Mouse (Mus musculus) intestine, postnatal 0 days (tissue): ENCODE data around the gene Nhp2. TPM values are rescaled to one million over a fixed set of nuclear protein-coding genes. Genes with fewer than 3 reads are reported as not detected.
"Not testable (repeated sequence)": the region's sequence is repeated elsewhere in the genome, so short reads cannot be mapped to it uniquely, and the experiment has no call there.

Experiments used
- ATAC-seq: fragments of 200-750 bp; cut with Nextera tagmentation; 2 replicates; pipeline ENCODE4 v1.8.0; 2017; ENCODE audit warnings: mild to moderate bottlenecking, moderate TSS enrichment, moderate library complexity
- H3K27ac ChIP-seq: fragments of 300-500 bp; sonication (generic); 2 replicates; pipeline ENCODE4 v1.5.1; 2014; ENCODE audit warnings: mild to moderate bottlenecking, low read depth, low read length, moderate library complexity
- H3K27me3 ChIP-seq: fragments of 300-500 bp; sonication (generic); replicated peaks from 2 replicates; pipeline ENCODE4 v1.6.1; 2014; ENCODE audit warnings: low read length, mixed read lengths; ENCODE audit not compliant: control insufficient read depth, insufficient read depth
- H3K36me3 ChIP-seq: fragments of 300-500 bp; sonication (generic); 2 replicates; pipeline ENCODE4 v1.6.1; 2014; ENCODE audit warnings: mild to moderate bottlenecking, moderate library complexity; ENCODE audit not compliant: control insufficient read depth, insufficient read depth
- H3K4me1 ChIP-seq: fragments of 300-500 bp; sonication (generic); replicated peaks from 2 replicates; pipeline ENCODE4 v1.6.1; 2014; ENCODE audit warnings: antibody characterized with exemption, low read length, mixed read lengths; ENCODE audit not compliant: control insufficient read depth, insufficient read depth
- H3K4me2 ChIP-seq: fragments of 300-500 bp; sonication (generic); replicated peaks from 2 replicates; pipeline ENCODE4 v1.6.1; 2014; ENCODE audit warnings: low read depth, mild to moderate bottlenecking, moderate library complexity
- H3K4me3 ChIP-seq: fragments of 300-500 bp; sonication (generic); 2 replicates; pipeline ENCODE4 v1.5.1; 2014; ENCODE audit warnings: low read depth, low read length
- H3K9ac ChIP-seq: fragments of 300-500 bp; sonication (generic); 2 replicates; pipeline ENCODE4 v1.6.1; 2014; ENCODE audit warnings: mild to moderate bottlenecking, low read depth, low read length
- H3K9me3 ChIP-seq: fragments of 300-500 bp; sonication (generic); 2 replicates; pipeline ENCODE4 v1.6.1; 2016; ENCODE audit warnings: mixed run types; ENCODE audit not compliant: control insufficient read depth
- CTCF ChIP-seq: sonication (generic); IDR thresholded peaks from 2 replicates; pipeline ENCODE4 v1.5.1; 2016; ENCODE audit warnings: low read depth, mild to moderate bottlenecking, control low read depth, antibody characterized with exemption, moderate library complexity
- WGBS: fragments of 180-500 bp; shearing (Covaris S2); extraction: QIAGEN DNeasy Blood & Tissue Kit; methylation state at CpG from one replicate; pipeline ENCODE4 v1.1.7; 2014; 5-methylcytosine and 5-hydroxymethylcytosine counted together
- polyA plus RNA-seq: library from polyadenylated mRNA; unstranded; fragments of >200 nt; fragmentation: Nextera tagmentation; extraction: Ambion mirVana; gene quantifications from 2 replicates; pipeline ENCODE4 v1.2.1, GENCODE M21; 2015

The Nhp2 gene
- polyA plus RNA-seq, 1 experiment from 2014 or later = 101 TPM

- 78% methylated on average over 7 of the region's 7 CpGs for WGBS
- Histone ChIP-seq H3K27me3 (no peaks in the 10 kb centered on the region), H3K36me3 (no peaks in the 10 kb centered on the region), H3K4me3 (no peak overlapping the region), H3K9ac (no peak overlapping the region), H3K4me2 (no peak overlapping the region), H3K4me1 (no peaks in the 10 kb centered on the region), H3K9me3 (no peaks in the 10 kb centered on the region), H3K27ac (no peak overlapping the region)
- no peak for TF ChIP-seq CTCF
- no peak for ATAC-seq
These were observed 43.1 kb downstream of the Nhp2 start for GRCm38 (mm10) chr11:51662632-51663031.

DNA sequence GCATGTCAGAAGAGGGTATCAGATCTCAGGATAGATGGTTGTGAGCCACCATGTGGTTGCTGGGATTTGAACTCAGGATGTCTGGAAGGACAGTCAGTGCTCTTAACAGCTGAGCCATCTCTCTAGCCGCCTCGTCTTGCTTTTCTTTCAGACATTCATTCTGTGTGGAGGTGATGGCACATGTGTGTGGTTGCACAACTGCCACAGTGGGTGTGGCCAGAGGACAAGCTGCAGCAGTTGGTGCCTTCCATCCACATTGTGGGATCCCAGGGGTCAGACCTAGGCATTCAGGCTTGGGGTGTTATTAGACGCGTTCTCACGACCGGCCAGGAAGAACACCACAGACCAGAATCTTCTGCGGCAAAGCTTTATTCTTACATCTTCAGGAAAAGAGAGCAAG is 45.2 kb downstream of the Nhp2 start:
- ATAC-seq, H3K9me3 ChIP-seq, H3K27me3 ChIP-seq, H3K4me2 ChIP-seq, H3K4me1 ChIP-seq, H3K27ac ChIP-seq, H3K36me3 ChIP-seq, H3K4me3 ChIP-seq, H3K9ac ChIP-seq: not testable (repeated sequence)
- 89% methylated on average over 7 of the region's 7 CpGs for whole genome bisulfite sequencing

- Histone ChIP-seq H3K27ac (no peak overlapping the region), H3K4me3 (no peak overlapping the region), H3K4me1 (no peaks in the 10 kb centered on the region), H3K9ac (no peak overlapping the region), H3K27me3 (no peaks in the 10 kb centered on the region), H3K4me2 (no peak overlapping the region), H3K9me3 (no peaks in the 10 kb centered on the region), H3K36me3 (no peaks in the 10 kb centered on the region)
- TF ChIP-seq CTCF = no peak
- WGBS = 85% methylated on average over 7 of the region's 7 CpGs
- ATAC-seq = no peak
These were observed 51.3 kb downstream of the Nhp2 start for GRCm38 (mm10) chr11:51670846-51671245.

GRCm38 (mm10) chr11:51671376-51671775 is 51.8 kb downstream of the Nhp2 start:
- ATAC-seq = 0 out of 2 replicates have a peak, but pooled peaks have one; percentile 13
- no peaks in the 10 kb centered on the region for H3K9me3 ChIP-seq
- no peaks in the 10 kb centered on the region for H3K36me3 ChIP-seq
- H3K9ac ChIP-seq = no peak overlapping the region
- no peak overlapping the region for H3K4me2 ChIP-seq
- WGBS = 64% methylated on average over 2 of the region's 2 CpGs
- no peak overlapping the region for H3K27ac ChIP-seq
- no peaks in the 10 kb centered on the region for H3K4me1 ChIP-seq
- no peak overlapping the region for H3K4me3 ChIP-seq
- H3K27me3 ChIP-seq = no peaks in the 10 kb centered on the region
- no peak for TF ChIP-seq CTCF

DNA sequence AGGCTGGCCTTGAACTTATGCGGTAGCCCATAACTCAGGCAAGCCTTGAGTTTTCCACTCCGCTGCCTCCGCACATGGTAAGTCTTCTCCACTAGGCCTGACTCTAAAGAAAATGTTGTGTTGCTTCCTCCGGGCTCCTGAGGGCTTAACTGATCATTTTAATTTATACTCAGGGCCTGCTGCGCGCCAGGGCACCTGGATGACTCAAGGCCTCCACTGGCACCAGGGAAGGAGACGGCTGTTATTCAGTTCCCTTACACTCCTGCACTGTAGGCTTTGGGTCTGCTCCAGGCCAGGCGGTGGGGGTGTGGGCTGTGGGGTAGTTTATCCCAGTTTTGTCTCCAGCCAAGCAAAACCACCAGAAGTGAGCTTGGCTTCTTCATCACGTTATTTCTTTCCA is 53.8 kb downstream of the Nhp2 start:
- Histone ChIP-seq H3K27me3 (no peaks in the 10 kb centered on the region), H3K4me2 (no peak overlapping the region), H3K36me3 (no peaks in the 10 kb centered on the region), H3K9ac (no peak overlapping the region), H3K4me3 (no peak overlapping the region), H3K4me1 (no peaks in the 10 kb centered on the region), H3K9me3 (no peaks in the 10 kb centered on the region), H3K27ac (no peak overlapping the region)
- 84% methylated on average over 9 of the region's 9 CpGs for WGBS
- TF ChIP-seq CTCF = no peak
- no peak for ATAC-seq

Other genes starting within 250 kb of the Nhp2 start
- gene Phykpl, start 35.0 kb upstream of the Nhp2 start, polyA plus RNA-seq = 22.7 and 24.2 TPM in 2 replicates
- gene Hnrnpab, start 12.9 kb upstream of the Nhp2 start, polyA plus RNA-seq = 181 and 191 TPM in 2 replicates
- gene Rmnd5b, start 16.2 kb downstream of the Nhp2 start, polyA plus RNA-seq = 32.4 and 34.2 TPM in 2 replicates
- gene N4bp3, start 31.1 kb downstream of the Nhp2 start, polyA plus RNA-seq = 8.5 and 8.8 TPM in 2 replicates
- 1.1 and 1.3 TPM in 2 replicates for gene D930048N14Rik, start 31.2 kb downstream of the Nhp2 start, polyA plus RNA-seq
- 110 and 113 TPM in 2 replicates for gene 0610009B22Rik, start 69.1 kb downstream of the Nhp2 start, polyA plus RNA-seq
- 47.1 and 49.1 TPM in 2 replicates for gene Sec24a, start 143.9 kb downstream of the Nhp2 start, polyA plus RNA-seq
- 442 and 470 TPM in 2 replicates for gene Sar1b, start 144.0 kb downstream of the Nhp2 start, polyA plus RNA-seq
- 1.7 and 2.1 TPM in 2 replicates for gene Jade2, start 237.9 kb downstream of the Nhp2 start, polyA plus RNA-seq